Mouse (Mus musculus): ENCODE measurements around the gene Paox. TPM values are rescaled to one million over a fixed set of nuclear protein-coding genes. Genes with fewer than 3 reads are reported as not detected.

Gene Paox
- total RNA-seq, 2 experiments from 2014 or later, result 26.6 to 37.9 TPM

- no peak for ATAC-seq (replicated peaks; ENCODE audit: poor library complexity, severe bottlenecking)
These were observed 44.8 kb downstream of the Paox start for GRCm38 (mm10) chr7:140160363-140160762.

GRCm38 (mm10) chr7:140164664-140165063 is 49.1 kb downstream of the Paox start, which contains the start of gene Olfr522:
Gene Olfr522, minus strand, starts transcription at chr7:140164764.
- no peak for ATAC-seq (replicated peaks; ENCODE audit: poor library complexity, severe bottlenecking)

- ATAC-seq (replicated peaks; ENCODE audit: poor library complexity, severe bottlenecking), result no peak
These were observed 52.4 kb downstream of the Paox start for GRCm38 (mm10) chr7:140167950-140168349.

- no peak for ATAC-seq (replicated peaks; ENCODE audit: poor library complexity, severe bottlenecking)
These were observed 53.8 kb downstream of the Paox start for GRCm38 (mm10) chr7:140169386-140169785.

GRCm38 (mm10) chr7:140170863-140171262 is 55.3 kb downstream of the Paox start:
- no peak for ATAC-seq (replicated peaks; ENCODE audit: poor library complexity, severe bottlenecking)

- no peak for ATAC-seq (replicated peaks; ENCODE audit: poor library complexity, severe bottlenecking)
These were observed 57.3 kb downstream of the Paox start, which contains the start of gene Olfr523 for GRCm38 (mm10) chr7:140172936-140173335. Gene Olfr523, plus strand, starts transcription at chr7:140173217.

GRCm38 (mm10) chr7:140179176-140179575 is 63.6 kb downstream of the Paox start:
- ATAC-seq (replicated peaks; ENCODE audit: poor library complexity, severe bottlenecking), result no peak

GRCm38 (mm10) chr7:140180692-140181091 is 65.1 kb downstream of the Paox start:
- no peak for ATAC-seq (replicated peaks; ENCODE audit: poor library complexity, severe bottlenecking)

GRCm38 (mm10) chr7:140184206-140184605 is 68.6 kb downstream of the Paox start:
- ATAC-seq (replicated peaks; ENCODE audit: poor library complexity, severe bottlenecking), result no peak

Other genes starting within 250 kb of the Paox start
- not detected in 2 replicates for gene Kndc1, start 221.1 kb upstream of the Paox start, total RNA-seq (2014; fragmentation: Nextera tagmentation)
- not detected in 2 replicates for gene Kndc1, start 221.1 kb upstream of the Paox start, total RNA-seq (2017)
- gene Utf1, start 172.0 kb upstream of the Paox start, total RNA-seq (2014; fragmentation: Nextera tagmentation), result not detected in 2 replicates
- gene Utf1, start 172.0 kb upstream of the Paox start, total RNA-seq (2017), result not detected in 2 replicates
- gene 6430531B16Rik, start 137.0 kb upstream of the Paox start, total RNA-seq (2014; fragmentation: Nextera tagmentation), result 0.62 TPM in 1 of 2 replicates, not detected in the other
- gene 6430531B16Rik, start 137.0 kb upstream of the Paox start, total RNA-seq (2017), result 0.52 TPM in 1 of 2 replicates, not detected in the other
- gene Adam8, start 123.2 kb upstream of the Paox start, total RNA-seq (2014; fragmentation: Nextera tagmentation), result 0.38 TPM in 1 of 2 replicates, not detected in the other
- 0.99 and 1.3 TPM in 2 replicates for gene Adam8, start 123.2 kb upstream of the Paox start, total RNA-seq (2017)
- 21.3 and 21.5 TPM in 2 replicates for gene Zfp511, start 79.4 kb upstream of the Paox start, total RNA-seq (2014; fragmentation: Nextera tagmentation)
- gene Zfp511, start 79.4 kb upstream of the Paox start, total RNA-seq (2017), result 20.6 and 21.5 TPM in 2 replicates
- 19.2 and 34.8 TPM in 2 replicates for gene Tubgcp2, start 79.1 kb upstream of the Paox start, total RNA-seq (2014; fragmentation: Nextera tagmentation)
- gene Tubgcp2, start 79.1 kb upstream of the Paox start, total RNA-seq (2017), result 36.3 and 40.4 TPM in 2 replicates
- not detected in 2 replicates for gene Msx3, start 66.7 kb upstream of the Paox start, total RNA-seq (2014; fragmentation: Nextera tagmentation)
- gene Msx3, start 66.7 kb upstream of the Paox start, total RNA-seq (2017), result not detected in 2 replicates
- gene Caly, start 33.3 kb upstream of the Paox start, total RNA-seq (2014; fragmentation: Nextera tagmentation), result 0.67 TPM in 1 of 2 replicates, not detected in the other
- not detected in 2 replicates for gene Caly, start 33.3 kb upstream of the Paox start, total RNA-seq (2017)
- gene Prap1, start 22.4 kb upstream of the Paox start, total RNA-seq (2014; fragmentation: Nextera tagmentation), result not detected in 2 replicates
- gene Prap1, start 22.4 kb upstream of the Paox start, total RNA-seq (2017), result not detected in 2 replicates
- 4.3 and 13.6 TPM in 2 replicates for gene Fuom, start 13.4 kb upstream of the Paox start, total RNA-seq (2014; fragmentation: Nextera tagmentation)
- 2.5 and 12.9 TPM in 2 replicates for gene Fuom, start 13.4 kb upstream of the Paox start, total RNA-seq (2017)
- gene Echs1, start 677 bp downstream of the Paox start, total RNA-seq (2014; fragmentation: Nextera tagmentation), result 97.4 and 109 TPM in 2 replicates
- gene Echs1, start 677 bp downstream of the Paox start, total RNA-seq (2017), result 107 and 150 TPM in 2 replicates
- gene Mtg1, start 21.8 kb downstream of the Paox start, total RNA-seq (2014; fragmentation: Nextera tagmentation), result 11.4 and 21.0 TPM in 2 replicates
- gene Mtg1, start 21.8 kb downstream of the Paox start, total RNA-seq (2017), result 9.5 and 14.4 TPM in 2 replicates
- gene Sprn, start 39.1 kb downstream of the Paox start, total RNA-seq (2014; fragmentation: Nextera tagmentation), result not detected in 2 replicates
- not detected in 2 replicates for gene Sprn, start 39.1 kb downstream of the Paox start, total RNA-seq (2017)
- not detected in 2 replicates for gene Olfr522, start 49.0 kb downstream of the Paox start, total RNA-seq (2014; fragmentation: Nextera tagmentation)
- gene Olfr522, start 49.0 kb downstream of the Paox start, total RNA-seq (2017), result not detected in 2 replicates
- gene Olfr523, start 57.4 kb downstream of the Paox start, total RNA-seq (2014; fragmentation: Nextera tagmentation), result not detected in 2 replicates
- not detected in 2 replicates for gene Olfr523, start 57.4 kb downstream of the Paox start, total RNA-seq (2017)
- not detected in 2 replicates for gene Olfr524, start 90.2 kb downstream of the Paox start, total RNA-seq (2014; fragmentation: Nextera tagmentation)
- not detected in 2 replicates for gene Olfr524, start 90.2 kb downstream of the Paox start, total RNA-seq (2017)
- not detected in 2 replicates for gene Cd163l1, start 102.5 kb downstream of the Paox start, total RNA-seq (2014; fragmentation: Nextera tagmentation)
- not detected in 2 replicates for gene Cd163l1, start 102.5 kb downstream of the Paox start, total RNA-seq (2017)
- gene 5830411N06Rik, start 131.5 kb downstream of the Paox start, total RNA-seq (2014; fragmentation: Nextera tagmentation), result not detected in 2 replicates
- gene 5830411N06Rik, start 131.5 kb downstream of the Paox start, total RNA-seq (2017), result not detected in 2 replicates
- not detected in 2 replicates for gene Olfr525, start 205.1 kb downstream of the Paox start, total RNA-seq (2014; fragmentation: Nextera tagmentation)
- gene Olfr525, start 205.1 kb downstream of the Paox start, total RNA-seq (2017), result not detected in 2 replicates
- not detected in 2 replicates for gene Olfr527, start 218.2 kb downstream of the Paox start, total RNA-seq (2014; fragmentation: Nextera tagmentation)
- gene Olfr527, start 218.2 kb downstream of the Paox start, total RNA-seq (2017), result not detected in 2 replicates
- not detected in 2 replicates for gene Olfr60, start 245.9 kb downstream of the Paox start, total RNA-seq (2014; fragmentation: Nextera tagmentation)
- gene Olfr60, start 245.9 kb downstream of the Paox start, total RNA-seq (2017), result not detected in 2 replicates

Data from granulocyte monocyte progenitor cell, adult 5-6 weeks (primary cell).